Mouse (Mus musculus): Measurements from ENCODE around the gene Dclk1.

GRCm38 (mm10) chr3:55418845-55419244 lies 176.7 kb downstream of the Dclk1 start:
- no peak for TF ChIP-seq POLR2A (IDR thresholded peaks at IDR 0.05; ENCODE audit: insufficient read depth, low read depth, low read length)
- no peak for TF ChIP-seq CTCF (IDR thresholded peaks at IDR 0.05; ENCODE audit: insufficient read depth, low read depth, low read length)
